Mouse (Mus musculus) macrophage (primary cell): Measurements from ENCODE around the gene Ralgapb. TPM values are rescaled to one million over a fixed set of nuclear protein-coding genes. Genes with fewer than 3 reads are reported as not detected.
"Not testable (repeated sequence)": the region's sequence is repeated elsewhere in the genome, so short reads cannot be mapped to it uniquely, and the experiment has no call there.

ENCODE experiments used
- H3K27ac ChIP-seq: fragments of 350-480 bp; formaldehyde crosslinking; 2 replicates; pipeline ENCODE4 v1.9.0; 2021
- H3K36me3 ChIP-seq: fragments of 350-480 bp; formaldehyde crosslinking; 2 replicates; pipeline ENCODE4 v1.9.0; 2021; ENCODE audit errors: inconsistent target
- H3K4me3 ChIP-seq: fragments of 350-480 bp; formaldehyde crosslinking; 2 replicates; pipeline ENCODE4 v1.9.0; 2021; ENCODE audit errors: inconsistent target
- H3K79me2 ChIP-seq: fragments of 350-480 bp; formaldehyde crosslinking; 2 replicates; pipeline ENCODE4 v1.9.0; 2021; ENCODE audit errors: inconsistent target
- WGBS: methylation state at CpG from one replicate; pipeline ENCODE4 v1.1.7; 2026; ENCODE audit warnings: inconsistent platforms; ENCODE audit not compliant: missing documents; 5-methylcytosine and 5-hydroxymethylcytosine counted together
- polyA plus RNA-seq: library from polyadenylated mRNA; stranded (reverse); fragments of 250-400 nt; gene quantifications from 3 replicates; pipeline ENCODE4 v1.2.4, GENCODE M21; 2018; ENCODE audit warnings: inconsistent platforms

The Ralgapb gene
- polyA plus RNA-seq, 1 experiment from 2014 or later: 20.2 TPM

DNA sequence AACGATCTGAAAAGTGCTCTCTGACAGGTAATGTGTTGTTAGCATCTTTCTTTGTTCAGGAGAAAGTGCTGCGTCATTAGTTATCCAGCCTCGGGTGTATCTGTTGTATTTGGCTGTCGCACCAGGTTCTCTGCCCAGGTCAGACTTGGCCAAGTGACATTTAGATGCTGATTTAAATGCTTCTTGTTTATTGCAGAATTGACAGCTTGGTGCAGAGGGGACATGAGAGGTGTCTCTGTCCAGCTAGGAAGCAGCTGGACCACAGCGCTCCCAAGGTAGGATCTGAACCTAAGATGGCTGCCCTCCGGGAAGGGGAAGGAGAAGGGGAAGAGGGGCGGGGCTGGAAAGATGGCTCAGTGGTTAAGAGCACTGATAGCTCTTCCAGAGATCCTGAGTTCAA is 32.9 kb upstream of the Ralgapb start:
- no peak overlapping the region for H3K27ac ChIP-seq
- H3K4me3 ChIP-seq: no peak overlapping the region
- 70% methylated on average over 7 of the region's 7 CpGs for WGBS
- H3K36me3 ChIP-seq: no peaks in the 10 kb centered on the region
- no peaks in the 10 kb centered on the region for H3K79me2 ChIP-seq

DNA sequence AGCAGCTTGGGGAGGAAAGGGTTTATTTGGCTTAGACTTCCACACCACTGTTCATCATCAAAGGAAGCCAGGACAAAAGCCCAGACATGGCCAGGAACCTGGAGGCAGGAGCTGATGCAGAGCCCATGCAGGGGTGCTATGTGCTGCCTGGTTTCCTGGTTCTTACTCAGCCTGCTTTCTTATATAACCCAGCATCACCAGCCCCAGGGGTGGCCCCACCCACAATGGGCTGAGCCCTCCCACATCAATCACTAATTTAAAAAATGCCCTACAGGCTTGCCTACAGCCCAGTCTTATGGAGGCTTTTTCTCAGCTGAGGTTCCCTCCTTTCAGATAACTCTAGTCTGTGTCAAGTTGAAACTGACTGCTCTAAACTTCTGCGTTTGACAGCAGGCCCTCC is 31.8 kb upstream of the Ralgapb start:
- Histone ChIP-seq H3K79me2 (no peaks in the 10 kb centered on the region), H3K4me3 (no peak overlapping the region), H3K36me3 (no peaks in the 10 kb centered on the region), H3K27ac (no peak overlapping the region)
- WGBS: 73% methylated on average over 1 of the region's 1 CpGs

DNA sequence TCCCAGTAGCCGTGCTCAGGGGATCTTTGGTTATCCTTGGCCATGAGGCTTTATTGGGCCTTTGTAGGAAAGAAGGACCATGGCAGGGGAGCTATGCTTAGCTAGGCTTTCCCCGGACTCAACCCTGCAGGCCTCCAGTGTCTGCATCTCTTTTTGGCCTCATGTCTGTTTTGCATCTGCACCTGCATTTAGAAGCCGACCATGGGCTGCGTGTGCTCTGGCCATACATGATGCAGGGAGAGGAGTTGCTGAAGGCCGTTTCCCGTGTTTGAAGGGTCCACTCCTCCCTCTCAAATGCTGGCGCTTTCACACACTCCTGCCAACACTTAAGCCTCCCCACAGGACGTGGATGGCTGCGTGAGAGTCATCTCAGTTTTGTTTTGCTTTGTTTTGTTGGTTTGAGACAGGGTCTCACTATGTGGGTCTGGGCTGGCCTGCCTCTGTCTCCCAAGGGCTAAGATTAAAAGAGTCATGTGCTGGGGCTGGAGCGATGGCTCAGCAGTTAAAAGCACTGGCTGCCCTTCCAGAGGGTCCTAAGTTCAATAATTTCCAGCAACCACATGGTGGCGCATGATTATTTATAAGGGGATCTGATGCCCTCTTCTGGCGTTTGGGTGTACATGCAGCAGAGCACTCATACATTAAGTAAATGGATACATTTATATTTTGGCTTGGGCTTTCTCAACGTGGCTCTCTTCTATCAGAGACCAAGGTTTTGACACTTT is 30.1 kb upstream of the Ralgapb start:
- 54% methylated on average over 13 of the region's 13 CpGs for WGBS
- Histone ChIP-seq H3K27ac (no peak overlapping the region), H3K79me2 (no peaks in the 10 kb centered on the region), H3K4me3 (no peak overlapping the region), H3K36me3 (no peaks in the 10 kb centered on the region)

DNA sequence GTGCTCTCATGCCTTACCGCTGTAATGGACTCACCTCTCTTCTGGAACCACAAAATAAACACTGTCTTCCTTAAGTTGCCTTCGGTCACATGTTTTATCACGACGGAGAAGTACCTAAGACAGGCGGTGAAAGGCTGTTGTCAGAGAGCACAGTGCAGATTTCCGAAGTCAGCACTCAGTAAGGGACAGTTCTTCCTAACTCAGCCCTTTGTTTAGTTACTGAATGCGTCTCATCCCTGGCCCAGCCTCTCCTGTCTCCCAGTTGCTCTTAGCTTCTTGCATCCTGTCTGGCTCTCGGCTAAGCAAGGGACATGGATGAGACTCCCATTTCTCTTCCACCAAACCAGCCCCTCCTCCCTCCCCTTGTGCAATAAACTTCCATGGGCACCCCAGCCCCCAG is 23.6 kb upstream of the Ralgapb start:
- Histone ChIP-seq H3K36me3 (no peaks in the 10 kb centered on the region), H3K27ac (no peak overlapping the region), H3K79me2 (no peaks in the 10 kb centered on the region), H3K4me3 (no peak overlapping the region)
- WGBS: 55% methylated on average over 8 of the region's 8 CpGs

DNA sequence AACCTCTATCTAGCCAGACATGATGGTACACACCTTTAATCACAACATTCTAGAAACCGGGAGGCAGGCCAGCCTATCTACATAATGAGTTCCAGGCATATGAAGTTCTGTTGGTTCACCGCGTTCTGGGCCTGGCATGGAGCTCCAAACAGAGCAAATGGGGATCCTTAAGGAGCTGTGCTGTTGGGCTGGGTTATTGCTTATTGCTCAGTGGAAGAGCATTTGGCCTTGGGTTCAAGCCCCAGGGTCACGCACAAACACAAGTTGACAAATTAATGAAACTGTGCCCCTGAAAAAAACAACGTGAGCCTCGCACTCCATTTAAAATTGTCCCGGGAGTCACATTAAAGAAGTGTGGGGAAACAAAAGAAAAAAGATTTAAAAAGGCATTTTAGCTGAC is 20.2 kb upstream of the Ralgapb start:
- H3K4me3 ChIP-seq: no peak overlapping the region
- H3K79me2 ChIP-seq: no peaks in the 10 kb centered on the region
- 89% methylated on average over 7 of the region's 7 CpGs for WGBS
- no peak overlapping the region for H3K27ac ChIP-seq
- H3K36me3 ChIP-seq: no peaks in the 10 kb centered on the region

DNA sequence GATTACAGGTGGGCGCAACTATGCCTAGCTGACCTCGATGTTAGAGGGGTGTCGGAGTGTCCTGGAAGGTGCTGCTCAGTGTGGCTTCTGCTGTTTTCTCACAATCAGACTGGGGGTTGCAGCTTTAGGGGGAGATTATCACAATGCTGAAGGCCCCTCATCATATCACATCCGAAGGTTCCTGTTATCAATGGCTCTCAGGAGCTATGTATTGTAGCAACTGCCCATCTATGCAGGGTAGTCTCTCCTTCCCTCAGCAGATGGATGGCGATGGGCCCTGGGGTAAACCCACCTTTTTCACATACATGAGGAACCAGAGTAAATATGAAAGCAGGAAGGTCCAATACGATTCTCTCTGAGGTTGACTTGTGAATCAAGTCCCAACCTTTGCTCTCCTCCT is 13.3 kb upstream of the Ralgapb start:
- Histone ChIP-seq H3K27ac (no peak overlapping the region), H3K36me3 (no peaks in the 10 kb centered on the region), H3K4me3 (no peak overlapping the region), H3K79me2 (no peaks in the 10 kb centered on the region)
- WGBS: 92% methylated on average over 6 of the region's 6 CpGs

DNA sequence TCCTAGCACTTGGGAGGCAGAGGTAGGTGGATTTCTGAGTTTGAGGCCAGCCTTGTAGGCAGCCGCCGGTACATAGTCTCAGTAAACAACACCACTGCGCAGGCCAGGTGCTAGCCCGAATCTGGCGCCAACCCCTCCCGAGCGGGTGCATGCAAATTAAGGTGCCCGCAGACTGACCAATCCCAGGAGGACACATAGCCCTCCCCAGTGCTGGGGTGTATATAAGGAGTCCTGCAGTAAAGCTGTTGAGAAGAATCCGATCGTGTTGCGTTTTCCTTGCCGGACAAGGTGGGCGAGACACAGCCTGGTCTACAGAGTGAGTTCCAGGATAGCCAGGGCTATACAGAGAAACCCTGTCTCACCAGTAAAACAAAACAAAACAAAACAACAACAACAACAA is 12.5 kb upstream of the Ralgapb start:
- H3K79me2 ChIP-seq, H3K4me3 ChIP-seq: not testable (repeated sequence)
- WGBS: 90% methylated on average over 13 of the region's 13 CpGs

DNA sequence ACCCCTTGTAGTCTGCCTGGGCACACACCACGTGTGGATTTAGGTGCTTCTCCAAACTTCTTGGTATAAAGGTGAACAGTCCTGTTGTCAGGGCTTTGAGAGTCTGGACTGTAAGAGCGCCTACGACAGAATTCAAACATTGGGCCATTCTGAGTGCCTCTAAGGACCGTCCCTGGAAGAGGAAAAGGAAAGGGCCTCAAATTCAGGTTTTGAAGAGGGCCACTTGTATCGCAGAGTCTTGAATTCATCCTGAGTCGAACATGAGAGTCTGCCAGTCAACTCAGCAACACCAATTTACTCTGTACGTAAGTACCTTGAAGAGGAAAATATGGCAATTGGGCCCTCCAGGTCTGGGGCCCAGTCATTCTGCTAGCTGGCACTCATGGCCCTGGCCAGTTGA is 6.7 kb upstream of the Ralgapb start:
- Histone ChIP-seq H3K79me2 (no peaks in the 10 kb centered on the region), H3K4me3 (no peak overlapping the region), H3K36me3 (no peaks in the 10 kb centered on the region), H3K27ac (no peak overlapping the region)
- WGBS: 94% methylated on average over 7 of the region's 7 CpGs

More for the DNA sequence above, 12.5 kb upstream of the Ralgapb start:
- not testable (repeated sequence) for H3K36me3 ChIP-seq, H3K27ac ChIP-seq

DNA sequence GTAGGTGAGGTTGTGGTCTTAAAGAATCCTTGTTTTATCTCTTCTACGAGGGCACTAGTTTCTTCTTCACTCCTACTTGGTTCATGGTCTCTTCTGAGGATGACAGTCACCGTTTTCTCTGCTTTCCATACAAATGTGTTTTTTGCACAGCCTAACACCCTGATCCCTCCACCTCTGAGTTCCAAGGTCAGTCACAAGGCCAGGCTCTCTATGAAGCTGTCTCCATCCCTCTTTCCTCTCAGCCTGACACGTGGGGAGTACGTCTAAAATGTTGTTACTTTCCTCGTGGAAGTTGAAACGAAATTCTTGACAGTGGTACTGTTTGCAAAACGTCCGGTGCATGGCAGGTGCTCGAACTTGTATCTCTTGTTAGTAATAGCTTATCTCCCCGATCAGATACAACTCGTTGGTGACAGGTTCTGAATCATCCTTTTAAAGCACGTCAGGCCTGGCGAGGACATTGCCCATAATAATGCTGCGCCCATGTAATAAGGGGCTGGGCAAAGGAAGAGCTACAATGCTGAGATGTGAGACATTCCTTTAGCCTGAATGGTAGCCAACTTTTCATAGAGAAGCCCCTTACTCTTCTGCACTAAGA is 552 bp upstream of the Ralgapb start:
- 45% methylated on average over 14 of the region's 14 CpGs for WGBS
- H3K36me3 ChIP-seq: no peaks in the 10 kb centered on the region
- no peak overlapping the region for H3K27ac ChIP-seq
- no peak overlapping the region for H3K4me3 ChIP-seq
- peaks cover 40% of the 10 kb centered on the region for H3K79me2 ChIP-seq

DNA sequence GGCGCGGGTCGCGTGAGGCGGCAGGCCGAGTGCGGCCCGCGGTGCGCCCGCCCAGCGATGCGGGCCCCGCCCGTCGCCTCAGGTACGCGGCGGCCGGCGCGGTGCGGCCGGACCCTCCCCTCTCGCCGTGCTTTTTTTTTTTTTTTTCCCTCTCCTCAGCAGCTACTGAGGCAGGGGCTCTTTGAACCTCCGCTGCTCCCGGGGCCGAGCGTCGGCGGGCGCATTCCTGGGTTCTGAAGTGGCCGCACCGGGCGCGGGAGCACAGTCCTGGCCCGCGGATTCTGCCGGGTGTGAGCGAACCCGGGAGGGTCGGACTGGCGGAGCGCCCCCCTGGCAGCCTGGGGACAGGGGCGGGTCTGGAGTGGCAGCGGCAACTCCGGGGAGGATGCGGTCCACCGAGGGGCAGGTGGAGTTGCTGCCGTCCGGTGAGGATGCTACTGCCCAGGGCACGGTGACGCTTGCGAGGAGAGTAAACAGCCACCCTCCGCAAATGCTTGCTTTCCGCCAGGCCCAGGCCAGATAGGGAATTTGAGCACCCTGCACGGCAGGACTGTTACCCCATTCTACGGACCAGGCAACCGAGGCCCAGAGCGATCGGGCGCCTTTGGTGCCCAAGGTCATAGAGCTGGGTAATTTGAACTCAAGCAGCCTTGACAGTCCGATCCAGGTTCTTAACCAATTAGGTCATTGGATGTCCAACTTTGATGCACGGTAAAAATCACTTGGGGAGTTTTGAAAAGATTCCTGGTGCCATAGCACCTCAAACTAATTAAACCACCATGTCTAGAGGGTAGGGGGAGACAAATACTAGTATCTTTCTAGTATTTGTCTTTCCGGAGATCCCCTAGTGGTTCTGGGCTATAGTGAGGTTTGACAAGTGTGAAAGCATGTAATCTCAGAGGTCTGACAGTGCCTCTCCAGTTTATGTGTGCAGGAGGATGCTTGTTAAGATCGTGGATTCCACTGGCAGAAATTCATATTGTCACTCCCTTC is 670 bp downstream of the Ralgapb start:
- Histone ChIP-seq H3K36me3 (no peaks in the 10 kb centered on the region), H3K79me2 (peaks cover 52% of the 10 kb centered on the region), H3K27ac (no peak overlapping the region), H3K4me3 (peak overlapping the region; percentile 59)
- 4% methylated on average over 55 of the region's 67 CpGs for WGBS

DNA sequence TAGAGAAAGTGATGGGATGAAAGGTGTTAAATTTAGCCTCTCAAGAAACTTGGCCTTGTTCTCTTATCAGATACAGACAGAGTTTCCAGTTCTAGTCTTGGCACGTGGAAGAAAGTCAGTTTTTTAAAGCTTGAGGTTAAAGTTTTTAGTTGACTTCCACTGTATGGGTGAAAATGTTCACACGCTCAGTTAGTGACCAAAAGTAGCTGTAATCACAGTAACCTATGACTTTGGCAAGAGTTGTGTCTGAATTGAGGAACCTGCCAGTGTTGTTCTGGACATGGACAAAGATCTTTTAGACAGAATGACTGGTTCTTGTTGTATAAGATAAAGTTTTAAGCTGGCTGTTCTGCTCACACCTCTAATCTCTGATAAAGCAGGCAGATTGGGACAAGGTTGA is 3.6 kb downstream of the Ralgapb start:
- H3K27ac ChIP-seq: no peak overlapping the region
- no peak overlapping the region for H3K4me3 ChIP-seq
- 54% methylated on average over 2 of the region's 2 CpGs for WGBS
- H3K36me3 ChIP-seq: no peaks in the 10 kb centered on the region
- H3K79me2 ChIP-seq: peaks cover 82% of the 10 kb centered on the region

DNA sequence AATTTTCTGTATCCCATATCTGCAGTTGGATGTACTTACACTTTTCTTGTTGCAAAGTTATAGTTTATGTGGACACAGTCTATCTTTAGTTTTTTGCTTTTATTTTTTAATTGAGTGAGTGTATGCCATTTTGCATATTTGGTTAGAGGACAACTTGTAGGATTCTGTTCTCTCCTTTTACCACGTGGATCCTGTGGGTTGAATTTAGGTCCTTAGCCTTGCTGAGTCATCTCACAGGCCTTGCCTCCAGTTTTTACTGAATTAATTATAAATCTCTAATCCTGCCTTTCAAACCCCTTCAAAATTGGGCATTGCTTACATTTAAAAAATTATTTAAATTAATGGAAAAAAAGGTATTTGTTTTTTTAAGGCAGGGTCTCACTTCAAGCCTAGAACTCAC is 6.2 kb downstream of the Ralgapb start:
- H3K36me3 ChIP-seq: no peaks in the 10 kb centered on the region
- no peak overlapping the region for H3K27ac ChIP-seq
- H3K4me3 ChIP-seq: no peak overlapping the region
- WGBS: 8% methylated on average over 1 of the region's 1 CpGs
- H3K79me2 ChIP-seq: peaks cover 100% of the 10 kb centered on the region

DNA sequence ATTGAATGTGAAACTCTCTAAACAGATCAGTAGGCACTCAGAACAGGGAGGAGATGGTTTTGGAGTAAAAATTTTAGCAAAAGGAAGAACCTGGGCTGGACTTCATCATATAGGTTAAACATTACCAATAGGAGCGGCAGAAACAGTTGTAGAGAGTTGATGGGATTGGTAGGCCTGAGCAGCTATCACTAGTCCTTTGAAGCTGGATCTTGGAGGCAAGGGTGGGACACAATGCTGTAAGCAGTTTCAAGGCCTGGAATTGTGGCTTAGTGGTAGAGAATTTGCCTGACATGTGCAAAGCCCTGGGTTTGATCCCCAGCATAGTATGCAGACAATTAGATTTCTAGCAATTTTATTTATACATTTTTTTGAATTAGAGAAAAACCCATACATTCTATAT is 9.0 kb downstream of the Ralgapb start:
- H3K79me2 ChIP-seq: peaks cover 75% of the 10 kb centered on the region
- no peak overlapping the region for H3K4me3 ChIP-seq
- H3K27ac ChIP-seq: no peak overlapping the region
- WGBS: 92% methylated on average over 1 of the region's 1 CpGs
- H3K36me3 ChIP-seq: peaks cover 10% of the 10 kb centered on the region

DNA sequence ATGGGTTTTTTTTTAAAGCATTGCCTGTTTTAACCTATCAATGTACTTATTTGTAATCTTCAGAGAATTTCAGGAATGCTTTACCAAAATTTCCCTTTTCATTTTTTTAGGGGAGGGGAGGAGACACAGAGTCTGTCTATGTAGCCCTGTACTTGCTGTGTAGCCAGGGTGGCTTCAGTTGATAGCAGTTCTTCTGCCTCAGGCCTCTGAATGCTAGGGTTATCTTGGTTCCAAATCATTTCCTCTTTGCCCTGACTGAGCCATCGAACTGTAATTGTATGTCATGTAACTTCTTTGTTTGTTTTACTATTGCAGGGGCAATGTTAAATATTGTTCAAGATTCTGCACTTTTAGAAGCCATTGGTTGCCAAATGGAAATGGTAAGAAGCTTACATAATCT is 36.2 kb downstream of the Ralgapb start:
- WGBS: 50% methylated on average over 1 of the region's 1 CpGs
- Histone ChIP-seq H3K27ac (no peak overlapping the region), H3K36me3 (peaks cover 67% of the 10 kb centered on the region), H3K79me2 (no peaks in the 10 kb centered on the region), H3K4me3 (no peak overlapping the region)

DNA sequence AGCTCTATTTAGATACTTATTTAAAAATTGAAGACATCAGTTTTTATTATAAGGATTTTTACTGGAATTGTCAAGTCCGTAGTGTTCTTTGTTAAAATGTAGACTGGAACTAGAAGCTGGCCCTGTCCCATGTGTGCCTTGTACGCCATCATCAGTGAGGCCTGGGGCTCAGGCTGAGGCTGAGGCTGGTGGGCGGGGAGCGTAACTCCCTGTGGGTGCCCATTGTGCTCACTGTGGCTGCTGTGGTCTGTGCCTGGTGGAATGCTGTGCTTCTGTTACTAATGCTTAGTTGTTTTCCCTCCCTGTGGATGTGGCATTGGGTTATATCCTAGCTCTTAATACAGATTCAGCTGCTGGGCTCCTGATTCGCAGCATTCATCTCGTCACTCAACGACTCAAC is 40.2 kb downstream of the Ralgapb start:
- Histone ChIP-seq H3K79me2 (no peaks in the 10 kb centered on the region), H3K36me3 (peaks cover 78% of the 10 kb centered on the region), H3K27ac (no peak overlapping the region), H3K4me3 (no peak overlapping the region)
- WGBS: 98% methylated on average over 7 of the region's 7 CpGs
